Mouse (Mus musculus) liver, embryonic 12.5 days (tissue): ENCODE data around the gene Trim66. TPM values are rescaled to one million over a fixed set of nuclear protein-coding genes. Genes with fewer than 3 reads are reported as not detected.

Experiments used
- ATAC-seq: fragments of 200-750 bp; cut with Nextera tagmentation; 2 replicates; pipeline ENCODE4 v1.8.0; 2017; ENCODE audit warnings: moderate number of reproducible peaks, mild to moderate bottlenecking, moderate library complexity
- H3K27ac ChIP-seq: fragments of 300-500 bp; sonication (generic); 2 replicates; pipeline ENCODE4 v1.5.1; 2016; ENCODE audit warnings: mild to moderate bottlenecking
- H3K27me3 ChIP-seq: fragments of 300-500 bp; sonication (generic); replicated peaks from 2 replicates; pipeline ENCODE4 v1.6.1; 2016; ENCODE audit warnings: mild to moderate bottlenecking, moderate library complexity
- H3K36me3 ChIP-seq: fragments of 300-500 bp; sonication (generic); 2 replicates; pipeline ENCODE4 v1.6.1; 2016; ENCODE audit warnings: mild to moderate bottlenecking, moderate library complexity
- H3K4me1 ChIP-seq: fragments of 300-500 bp; sonication (generic); 2 replicates; pipeline ENCODE4 v1.6.1; 2016
- H3K4me2 ChIP-seq: fragments of 300-500 bp; sonication (generic); 2 replicates; pipeline ENCODE4 v1.6.1; 2016; ENCODE audit warnings: mild to moderate bottlenecking, moderate library complexity
- H3K4me3 ChIP-seq: fragments of 300-500 bp; sonication (generic); 2 replicates; pipeline ENCODE4 v1.5.1; 2016; ENCODE audit warnings: mild to moderate bottlenecking, moderate library complexity
- H3K9ac ChIP-seq: fragments of 300-500 bp; sonication (generic); 2 replicates; pipeline ENCODE4 v1.6.1; 2016; ENCODE audit warnings: mild to moderate bottlenecking, moderate library complexity
- H3K9me3 ChIP-seq: fragments of 300-500 bp; sonication (generic); replicated peaks from 2 replicates; pipeline ENCODE4 v1.6.1; 2016; ENCODE audit warnings: mild to moderate bottlenecking, moderate library complexity
- WGBS: fragments of 180-500 bp; shearing (Covaris S2); methylation state at CpG from one replicate; pipeline ENCODE4 v1.1.7; 2016; ENCODE audit not compliant: insufficient replicate concordance; 5-methylcytosine and 5-hydroxymethylcytosine counted together
- polyA plus RNA-seq: library from polyadenylated mRNA; unstranded; fragments of >200 nt; fragmentation: Nextera tagmentation; extraction: Ambion mirVana; gene quantifications from 2 replicates; pipeline ENCODE4 v1.2.1, GENCODE M21; 2016

The Trim66 gene
- polyA plus RNA-seq, 1 experiment from 2014 or later: 0.04 TPM

DNA sequence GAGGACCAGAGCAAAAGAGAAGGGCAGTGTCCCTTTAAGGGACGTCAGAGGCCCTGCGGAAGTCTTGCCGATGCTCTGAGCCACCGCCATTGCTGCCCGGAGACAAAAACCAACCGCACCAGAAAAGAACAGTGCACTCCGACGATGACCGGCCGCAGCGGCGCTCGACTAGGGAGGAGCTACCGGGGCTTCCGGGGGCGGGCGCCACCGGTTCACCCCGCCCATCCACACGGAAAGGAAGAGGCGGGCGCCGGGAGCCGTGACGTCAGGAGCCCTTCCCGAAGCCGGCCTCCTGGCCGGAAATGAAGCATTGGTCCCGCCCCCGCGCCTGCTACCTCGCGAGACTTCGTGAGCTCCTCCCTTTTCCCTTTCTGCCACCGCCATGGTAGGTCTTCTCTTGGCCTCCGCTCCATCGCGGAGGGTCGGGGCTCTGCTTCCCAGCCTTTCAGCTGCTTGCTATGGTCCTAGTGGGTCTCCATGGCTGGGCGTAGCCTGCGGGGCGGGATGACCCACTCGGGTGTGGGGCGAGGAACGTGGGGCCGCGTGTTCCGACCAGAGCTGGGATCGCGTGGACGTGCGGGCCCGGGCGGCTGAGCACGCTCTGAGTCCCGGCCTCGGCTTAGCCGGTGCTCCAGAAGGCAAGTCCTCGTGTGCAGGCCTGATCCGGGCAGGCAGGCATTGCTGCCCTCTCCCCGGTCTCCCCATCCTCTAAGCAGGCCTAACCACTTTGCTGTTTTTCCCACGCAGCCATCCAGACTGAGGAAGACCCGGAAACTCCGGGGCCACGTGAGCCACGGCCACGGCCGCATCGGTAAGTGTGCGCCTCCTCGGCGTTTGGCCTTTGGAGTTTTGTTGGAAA, 11.1 kb upstream of the Trim66 start, which contains the start of gene Rpl27a:
Gene Rpl27a (plus strand): TSS at position 310 of the 859 bp plus-strand sequence.
- WGBS: under 1% methylated on average over 72 of the region's 72 CpGs
- Histone ChIP-seq H3K27me3 (no peaks in the 10 kb centered on the region), H3K9ac (peak within 1 kb of the TSS; percentile 98)

GRCm38 (mm10) chr7:109518036-109518681, 10.2 kb upstream of the Trim66 start:
- Histone ChIP-seq H3K36me3 (peaks cover 36% of the 10 kb centered on the region), H3K4me2 (peak overlapping the region; percentile 79), H3K9ac (peak overlapping the region; percentile 82), H3K27ac (peak overlapping the region; percentile 97), H3K4me3 (peak overlapping the region; percentile 98), H3K9me3 (no peaks in the 10 kb centered on the region), H3K27me3 (no peaks in the 10 kb centered on the region), H3K4me1 (peaks cover 46% of the 10 kb centered on the region)
- peak; percentile 69 for ATAC-seq
- WGBS: 12% methylated on average over 10 of the region's 10 CpGs

More for the DNA sequence above, 11.1 kb upstream of the Trim66 start, which contains the start of gene Rpl27a:
- Histone ChIP-seq H3K4me1 (peaks cover 50% of the 10 kb centered on the region), H3K9me3 (no peaks in the 10 kb centered on the region), H3K27ac (peak within 1 kb of the TSS; percentile 97), H3K4me2 (peak within 1 kb of the TSS; percentile 90), H3K36me3 (peaks cover 45% of the 10 kb centered on the region), H3K4me3 (peak within 1 kb of the TSS; percentile 98)
- ATAC-seq: peak; percentile 90

DNA sequence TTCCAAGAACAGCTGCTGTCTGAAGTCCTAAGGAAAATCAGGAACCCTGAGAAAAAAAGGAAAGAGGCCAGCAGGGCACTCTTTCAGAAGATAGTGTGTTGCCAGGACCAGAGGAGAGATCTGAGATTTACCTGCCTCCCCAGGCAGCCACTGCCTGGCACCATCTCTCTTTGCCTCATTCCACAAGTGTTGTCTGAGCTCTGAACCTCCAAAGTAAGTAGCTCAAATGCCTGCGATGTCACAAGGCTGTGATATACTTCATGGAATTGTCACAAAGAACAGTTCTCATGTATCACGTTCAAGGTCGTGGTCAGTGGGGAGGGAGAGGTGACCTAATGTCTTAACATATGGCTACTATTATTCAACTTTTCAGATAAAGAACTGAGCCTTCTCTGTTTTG, 8.6 kb upstream of the Trim66 start:
- Histone ChIP-seq H3K4me3 (no peak overlapping the region), H3K4me2 (no peak overlapping the region), H3K4me1 (peaks cover 46% of the 10 kb centered on the region), H3K9ac (no peak overlapping the region), H3K27me3 (no peaks in the 10 kb centered on the region), H3K36me3 (peaks cover 19% of the 10 kb centered on the region), H3K27ac (peak overlapping the region; percentile 23; the same call in 1 of the 2 replicates), H3K9me3 (no peaks in the 10 kb centered on the region)
- ATAC-seq: no peak
- 62% methylated on average over 3 of the region's 3 CpGs for WGBS

- ATAC-seq: peak; percentile 93
These were observed 3.9 kb upstream of the Trim66 start for GRCm38 (mm10) chr7:109511838-109512237.

GRCm38 (mm10) chr7:109510799-109511198, 2.9 kb upstream of the Trim66 start:
- H3K9ac ChIP-seq: no peak overlapping the region
- 19% methylated on average over 2 of the region's 2 CpGs for WGBS
- no peaks in the 10 kb centered on the region for H3K9me3 ChIP-seq
- peak overlapping the region; percentile 27 for H3K27ac ChIP-seq
- no peak overlapping the region for H3K4me3 ChIP-seq
- peak; percentile 36; the same call in 1 of the 2 replicates for ATAC-seq
- no peak overlapping the region; the same call in 1 of the 2 replicates for H3K4me2 ChIP-seq
- peaks cover 31% of the 10 kb centered on the region for H3K4me1 ChIP-seq
- H3K27me3 ChIP-seq: peaks cover 5% of the 10 kb centered on the region; the same call in 1 of the 2 replicates
- no peaks in the 10 kb centered on the region for H3K36me3 ChIP-seq

More at GRCm38 (mm10) chr7:109511838-109512237, 3.9 kb upstream of the Trim66 start:
- H3K4me1 ChIP-seq: peaks cover 34% of the 10 kb centered on the region
- no peaks in the 10 kb centered on the region for H3K9me3 ChIP-seq
- 54% methylated on average over 3 of the region's 3 CpGs for WGBS
- H3K27me3 ChIP-seq: peaks cover 5% of the 10 kb centered on the region; the same call in 1 of the 2 replicates
- peak overlapping the region; percentile 0 for H3K4me2 ChIP-seq
- peak overlapping the region; percentile 42; the same call in 1 of the 2 replicates for H3K27ac ChIP-seq
- no peak overlapping the region for H3K9ac ChIP-seq
- no peak overlapping the region for H3K4me3 ChIP-seq
- no peaks in the 10 kb centered on the region for H3K36me3 ChIP-seq

- no peak overlapping the region for H3K4me3 ChIP-seq
- H3K27ac ChIP-seq: no peak overlapping the region
- peaks cover 26% of the 10 kb centered on the region for H3K4me1 ChIP-seq
- no peak overlapping the region for H3K4me2 ChIP-seq
- H3K9me3 ChIP-seq: no peaks in the 10 kb centered on the region
- WGBS: 53% methylated on average over 9 of the region's 9 CpGs
- no peaks in the 10 kb centered on the region for H3K36me3 ChIP-seq
- no peak overlapping the region for H3K9ac ChIP-seq
- ATAC-seq: no peak
- H3K27me3 ChIP-seq: peaks cover 5% of the 10 kb centered on the region; the same call in 1 of the 2 replicates
These were observed 362 bp downstream of the Trim66 start for GRCm38 (mm10) chr7:109507572-109507971.

DNA sequence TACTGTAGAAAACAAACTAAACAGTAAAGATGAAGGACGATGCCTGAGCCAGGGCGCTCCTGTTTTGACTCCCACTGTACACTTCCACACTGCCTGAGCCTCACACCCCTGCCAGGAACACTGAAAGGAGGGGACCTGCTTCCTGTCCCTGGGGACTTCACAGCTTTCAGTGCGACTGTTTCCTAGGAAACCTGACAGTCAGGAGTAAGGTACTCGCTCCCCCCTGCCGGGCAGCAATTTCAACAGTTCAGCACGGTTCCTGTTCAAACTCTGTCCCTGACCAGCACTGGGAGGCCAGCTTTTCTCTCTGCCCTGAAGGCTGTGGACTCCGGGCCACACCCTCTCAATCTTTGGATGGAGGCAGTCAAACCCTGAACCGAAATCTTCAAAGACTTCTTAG, 815 bp downstream of the Trim66 start:
- 23% methylated on average over 8 of the region's 8 CpGs for WGBS
- H3K4me1 ChIP-seq: peaks cover 21% of the 10 kb centered on the region
- ATAC-seq: no peak
- H3K9me3 ChIP-seq: no peaks in the 10 kb centered on the region
- H3K27me3 ChIP-seq: peaks cover 5% of the 10 kb centered on the region; the same call in 1 of the 2 replicates
- H3K4me2 ChIP-seq: no peak overlapping the region
- H3K36me3 ChIP-seq: no peaks in the 10 kb centered on the region
- H3K9ac ChIP-seq: no peak overlapping the region
- H3K4me3 ChIP-seq: no peak overlapping the region
- H3K27ac ChIP-seq: no peak overlapping the region

DNA sequence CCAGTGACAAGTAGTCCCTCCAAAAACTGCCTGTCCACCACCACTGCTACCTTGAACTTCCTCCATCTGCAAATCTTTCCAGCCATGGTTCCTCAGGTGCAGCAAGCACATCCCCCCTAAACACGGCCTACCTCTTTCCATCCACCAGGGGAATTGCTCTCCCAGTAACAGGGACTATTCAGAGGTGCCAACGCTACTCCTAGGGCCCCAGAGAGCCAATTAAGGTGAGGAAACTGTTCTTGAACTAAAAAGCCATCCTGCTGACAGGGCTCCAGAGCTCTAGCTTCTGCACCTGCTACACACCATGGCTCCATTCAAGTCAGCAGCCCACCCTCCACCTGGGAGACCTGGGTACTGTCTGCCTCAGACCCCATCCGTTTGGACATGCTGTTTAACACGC, 10.4 kb downstream of the Trim66 start:
- Histone ChIP-seq H3K27me3 (peaks cover 27% of the 10 kb centered on the region), H3K4me1 (no peaks in the 10 kb centered on the region), H3K27ac (no peak overlapping the region), H3K9me3 (no peaks in the 10 kb centered on the region), H3K36me3 (no peaks in the 10 kb centered on the region), H3K9ac (no peak overlapping the region), H3K4me2 (no peak overlapping the region), H3K4me3 (no peak overlapping the region)
- 59% methylated on average over 4 of the region's 4 CpGs for WGBS
- no peak for ATAC-seq

GRCm38 (mm10) chr7:109493319-109494316, 14.3 kb downstream of the Trim66 start:
- H3K9me3 ChIP-seq: no peaks in the 10 kb centered on the region
- H3K4me3 ChIP-seq: no peak overlapping the region
- H3K4me1 ChIP-seq: no peaks in the 10 kb centered on the region
- H3K27me3 ChIP-seq: peaks cover 32% of the 10 kb centered on the region
- no peak overlapping the region for H3K9ac ChIP-seq
- ATAC-seq: no peak
- 28% methylated on average over 21 of the region's 21 CpGs for WGBS
- H3K4me2 ChIP-seq: no peak overlapping the region
- H3K27ac ChIP-seq: no peak overlapping the region
- H3K36me3 ChIP-seq: no peaks in the 10 kb centered on the region

DNA sequence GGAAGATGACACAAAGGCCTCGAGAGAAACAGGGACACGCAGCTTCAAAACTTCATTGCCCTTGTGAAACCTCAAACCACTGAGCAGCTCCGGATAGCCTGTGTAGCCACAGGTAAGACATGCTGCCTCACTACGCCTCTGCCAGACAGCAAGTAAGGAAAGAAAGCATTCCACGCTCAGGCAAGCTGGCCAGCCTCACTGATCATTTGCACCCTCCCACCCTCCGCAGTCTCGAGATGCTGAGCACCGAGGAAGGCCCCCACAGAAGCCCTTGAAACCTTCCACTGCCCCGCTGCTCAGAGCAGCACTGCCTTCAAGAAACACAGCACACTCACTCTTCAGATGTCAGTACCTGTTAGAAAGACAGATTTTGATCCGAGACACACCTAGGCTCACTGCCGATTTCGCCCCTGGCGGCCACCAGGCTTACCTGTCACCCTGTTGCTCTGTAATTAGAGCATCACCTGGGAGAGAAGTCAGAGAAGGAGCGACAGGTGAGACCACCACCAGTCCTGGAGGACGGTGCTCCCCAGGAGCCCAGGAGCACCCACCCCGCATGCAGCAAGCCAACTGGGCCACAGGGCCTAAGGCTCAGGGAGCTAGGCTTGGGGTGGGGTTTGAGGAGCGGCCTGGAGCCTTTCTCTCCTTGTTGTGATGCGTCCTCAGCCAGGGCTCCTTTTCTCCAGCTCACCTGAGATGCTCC, 15.2 kb downstream of the Trim66 start:
- Histone ChIP-seq H3K9ac (no peak overlapping the region), H3K4me3 (no peak overlapping the region), H3K4me2 (no peak overlapping the region), H3K4me1 (no peaks in the 10 kb centered on the region), H3K27me3 (peaks cover 32% of the 10 kb centered on the region), H3K36me3 (no peaks in the 10 kb centered on the region), H3K27ac (no peak overlapping the region), H3K9me3 (no peaks in the 10 kb centered on the region)
- 58% methylated on average over 18 of the region's 18 CpGs for WGBS
- no peak for ATAC-seq

DNA sequence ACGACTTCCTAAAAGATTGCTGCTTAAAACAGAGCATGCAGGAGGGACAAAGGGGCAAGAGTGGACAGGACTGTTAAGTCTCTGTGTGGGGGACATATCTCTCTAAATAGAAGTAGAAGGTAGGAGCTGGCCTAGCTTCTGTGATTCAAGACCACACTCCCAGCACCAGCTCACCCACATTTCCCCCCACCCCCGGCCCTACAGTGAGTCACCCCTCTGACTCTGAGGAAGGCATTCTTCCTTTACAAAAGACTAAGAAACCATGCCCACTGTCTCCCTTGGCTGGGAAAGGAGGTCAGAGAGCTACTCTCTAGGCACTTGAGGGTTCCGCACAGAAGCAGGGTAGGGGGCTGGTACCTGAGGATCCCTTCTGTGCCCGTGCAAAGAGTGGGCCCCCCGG, 23.7 kb downstream of the Trim66 start:
- Histone ChIP-seq H3K4me3 (no peak overlapping the region), H3K27ac (no peak overlapping the region), H3K4me2 (no peak overlapping the region), H3K9me3 (no peaks in the 10 kb centered on the region), H3K9ac (no peak overlapping the region), H3K4me1 (no peaks in the 10 kb centered on the region), H3K36me3 (no peaks in the 10 kb centered on the region), H3K27me3 (no peaks in the 10 kb centered on the region)
- WGBS: 60% methylated on average over 5 of the region's 5 CpGs
- no peak for ATAC-seq
